Mouse (Mus musculus) forebrain, embryonic 10.5 days (tissue): ENCODE data around the gene Sdk1. TPM values are rescaled to one million over a fixed set of nuclear protein-coding genes. Genes with fewer than 3 reads are reported as not detected.
A peak's percentile ranks its signal among the peaks of the same experiment; 100 is the strongest.

Experiments
- DNase-seq: peaks from one replicate; pipeline ENCODE4 v3.0.0-alpha.2; 2017; ENCODE audit warnings: low spot score; ENCODE audit errors: extremely low spot score
- H3K27ac ChIP-seq: fragments of 300-500 bp; sonication (generic); 2 replicates; pipeline ENCODE4 v1.5.1; 2016; ENCODE audit warnings: mild to moderate bottlenecking
- H3K27me3 ChIP-seq: fragments of 300-500 bp; sonication (generic); 2 replicates; pipeline ENCODE4 v1.6.1; 2016; ENCODE audit warnings: mild to moderate bottlenecking; ENCODE audit not compliant: poor library complexity, severe bottlenecking
- H3K36me3 ChIP-seq: fragments of 300-500 bp; sonication (generic); replicated peaks from 2 replicates; pipeline ENCODE4 v1.6.1; 2016; ENCODE audit warnings: mild to moderate bottlenecking, moderate library complexity
- H3K4me1 ChIP-seq: fragments of 300-500 bp; sonication (generic); 2 replicates; pipeline ENCODE4 v1.6.1; 2016
- H3K4me3 ChIP-seq: fragments of 300-500 bp; sonication (generic); 2 replicates; pipeline ENCODE4 v1.5.1; 2016; ENCODE audit warnings: mild to moderate bottlenecking, moderate library complexity
- H3K9me3 ChIP-seq: fragments of 300-500 bp; sonication (generic); 2 replicates; pipeline ENCODE4 v1.6.1; 2016; ENCODE audit warnings: mild to moderate bottlenecking, moderate library complexity
- WGBS: fragments of 180-500 bp; shearing (Covaris S2); methylation state at CpG from one replicate; pipeline ENCODE4 v1.1.7; 2016; 5-methylcytosine and 5-hydroxymethylcytosine counted together
- polyA plus RNA-seq: library from polyadenylated mRNA; unstranded; fragments of >200 nt; fragmentation: Nextera tagmentation; extraction: Ambion mirVana; gene quantifications from 2 replicates; pipeline ENCODE4 v1.2.1, GENCODE M21; 2016

The Sdk1 gene
- polyA plus RNA-seq, 1 experiment from 2014 or later, result 0.58 TPM

GRCm38 (mm10) chr5:142173636-142174035, 932.3 kb downstream of the Sdk1 start:
- DNase-seq, result no peak
- Histone ChIP-seq H3K4me3 (no peak overlapping the region), H3K4me1 (peaks cover 10% of the 10 kb centered on the region), H3K27me3 (peaks cover 53% of the 10 kb centered on the region), H3K9me3 (no peaks in the 10 kb centered on the region), H3K27ac (no peak overlapping the region), H3K36me3 (no peaks in the 10 kb centered on the region)
- WGBS, result 85% methylated on average over 4 of the region's 4 CpGs

- Histone ChIP-seq H3K4me3 (no peak overlapping the region), H3K9me3 (no peaks in the 10 kb centered on the region), H3K36me3 (no peaks in the 10 kb centered on the region), H3K27ac (no peak overlapping the region), H3K4me1 (peaks cover 27% of the 10 kb centered on the region), H3K27me3 (peaks cover 92% of the 10 kb centered on the region)
- WGBS, result 80% methylated on average over 8 of the region's 8 CpGs
- DNase-seq, result no peak
These were observed 936.9 kb downstream of the Sdk1 start for GRCm38 (mm10) chr5:142178164-142178563.

DNA sequence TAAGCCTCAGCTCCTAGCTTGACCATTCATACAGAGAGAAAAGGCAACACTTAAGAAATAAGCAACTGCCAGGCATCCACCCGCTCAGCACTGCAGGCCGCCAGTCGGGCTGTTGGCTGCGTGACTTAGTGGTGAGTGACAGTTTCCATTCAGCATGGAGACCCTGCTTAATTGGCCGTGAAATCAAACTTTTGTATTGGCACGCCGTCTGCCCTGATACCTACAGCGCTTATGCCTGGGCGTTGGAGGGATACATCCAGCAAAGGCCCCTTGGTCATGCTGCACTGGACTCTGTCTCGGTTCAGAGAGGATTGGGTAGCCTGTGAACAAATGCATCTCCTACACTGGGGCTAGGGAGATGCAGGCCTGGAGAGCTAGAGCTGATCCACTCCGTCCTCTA, 938.0 kb downstream of the Sdk1 start:
- WGBS, result 8% methylated on average over 11 of the region's 11 CpGs
- Histone ChIP-seq H3K4me1 (peaks cover 27% of the 10 kb centered on the region), H3K27ac (no peak overlapping the region; the same call in 1 of the 2 replicates), H3K27me3 (peaks cover 95% of the 10 kb centered on the region), H3K9me3 (no peaks in the 10 kb centered on the region), H3K36me3 (no peaks in the 10 kb centered on the region), H3K4me3 (peak overlapping the region; percentile 27; the same call in 1 of the 2 replicates)
- DNase-seq, result peak; percentile 60

DNA sequence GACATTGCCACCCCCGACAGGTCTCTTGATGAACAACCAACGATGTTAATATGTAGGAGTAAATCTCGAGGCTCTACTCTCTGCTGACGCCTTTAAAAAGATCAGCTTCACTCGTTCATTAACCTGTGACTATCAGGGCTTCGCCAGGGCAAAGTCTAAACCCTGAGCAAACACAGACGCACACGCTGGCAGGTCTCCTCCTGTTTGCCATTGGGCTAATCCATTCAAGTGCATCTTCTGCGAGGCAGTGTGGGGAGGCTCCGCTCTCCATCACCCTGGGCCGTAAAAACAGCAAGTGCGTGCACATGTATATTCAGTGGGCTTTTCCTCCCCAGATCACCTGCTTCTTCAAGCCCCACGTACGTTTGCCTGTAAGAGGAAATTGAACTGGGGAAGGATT, 940.6 kb downstream of the Sdk1 start:
- no peak overlapping the region for H3K4me3 ChIP-seq
- no peaks in the 10 kb centered on the region for H3K9me3 ChIP-seq
- no peak overlapping the region for H3K27ac ChIP-seq
- 88% methylated on average over 14 of the region's 14 CpGs for WGBS
- no peaks in the 10 kb centered on the region for H3K36me3 ChIP-seq
- H3K4me1 ChIP-seq, result peaks cover 27% of the 10 kb centered on the region
- no peak for DNase-seq
- H3K27me3 ChIP-seq, result peaks cover 86% of the 10 kb centered on the region

DNA sequence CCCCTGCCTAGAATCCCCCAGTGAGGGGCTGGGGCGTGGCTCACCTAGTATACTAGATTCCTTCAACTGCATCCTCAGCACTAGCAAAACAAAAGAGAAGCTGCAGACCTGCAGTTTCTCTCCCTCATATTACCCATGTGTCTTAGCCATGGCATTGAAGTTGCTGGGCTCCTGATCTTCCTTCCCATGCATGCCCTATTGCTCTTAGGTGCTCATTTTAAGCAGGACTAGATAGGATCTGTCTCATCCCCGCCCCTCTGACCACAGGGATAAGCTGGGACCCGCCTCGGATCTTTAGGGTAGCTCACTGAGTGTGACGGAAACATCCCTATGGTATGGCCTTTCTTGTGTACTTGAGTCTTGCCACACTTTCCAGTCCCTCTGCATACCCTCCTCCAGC, 947.5 kb downstream of the Sdk1 start:
- Histone ChIP-seq H3K4me1 (peaks cover 14% of the 10 kb centered on the region), H3K36me3 (no peaks in the 10 kb centered on the region), H3K9me3 (no peaks in the 10 kb centered on the region), H3K27me3 (peaks cover 22% of the 10 kb centered on the region), H3K4me3 (no peak overlapping the region), H3K27ac (no peak overlapping the region)
- WGBS, result 89% methylated on average over 5 of the region's 5 CpGs
- no peak for DNase-seq

GRCm38 (mm10) chr5:142209911-142210310, 968.6 kb downstream of the Sdk1 start:
- Histone ChIP-seq H3K36me3 (no peaks in the 10 kb centered on the region), H3K27me3 (no peaks in the 10 kb centered on the region), H3K27ac (no peak overlapping the region), H3K4me3 (no peak overlapping the region), H3K4me1 (no peaks in the 10 kb centered on the region), H3K9me3 (no peaks in the 10 kb centered on the region)
- DNase-seq, result no peak

GRCm38 (mm10) chr5:142212252-142212651, 971.0 kb downstream of the Sdk1 start:
- no peak overlapping the region for H3K27ac ChIP-seq
- H3K4me3 ChIP-seq, result no peak overlapping the region
- no peaks in the 10 kb centered on the region for H3K4me1 ChIP-seq
- DNase-seq, result no peak
- no peaks in the 10 kb centered on the region for H3K9me3 ChIP-seq
- H3K27me3 ChIP-seq, result no peaks in the 10 kb centered on the region
- WGBS, result 69% methylated on average over 11 of the region's 11 CpGs
- no peaks in the 10 kb centered on the region for H3K36me3 ChIP-seq

- Histone ChIP-seq H3K27me3 (no peaks in the 10 kb centered on the region), H3K27ac (no peak overlapping the region), H3K36me3 (no peaks in the 10 kb centered on the region), H3K9me3 (no peaks in the 10 kb centered on the region; the same call in 1 of the 2 replicates), H3K4me1 (no peaks in the 10 kb centered on the region), H3K4me3 (no peak overlapping the region)
- no peak for DNase-seq
- 88% methylated on average over 5 of the region's 5 CpGs for WGBS
These were observed 974.7 kb downstream of the Sdk1 start for GRCm38 (mm10) chr5:142215981-142216380.

- no peak for DNase-seq
- 92% methylated on average over 12 of the region's 12 CpGs for WGBS
- Histone ChIP-seq H3K27ac (no peak overlapping the region), H3K4me3 (no peak overlapping the region), H3K9me3 (no peaks in the 10 kb centered on the region; the same call in 1 of the 2 replicates), H3K4me1 (no peaks in the 10 kb centered on the region), H3K27me3 (no peaks in the 10 kb centered on the region), H3K36me3 (no peaks in the 10 kb centered on the region)
These were observed 979.7 kb downstream of the Sdk1 start for GRCm38 (mm10) chr5:142220851-142221503.

DNA sequence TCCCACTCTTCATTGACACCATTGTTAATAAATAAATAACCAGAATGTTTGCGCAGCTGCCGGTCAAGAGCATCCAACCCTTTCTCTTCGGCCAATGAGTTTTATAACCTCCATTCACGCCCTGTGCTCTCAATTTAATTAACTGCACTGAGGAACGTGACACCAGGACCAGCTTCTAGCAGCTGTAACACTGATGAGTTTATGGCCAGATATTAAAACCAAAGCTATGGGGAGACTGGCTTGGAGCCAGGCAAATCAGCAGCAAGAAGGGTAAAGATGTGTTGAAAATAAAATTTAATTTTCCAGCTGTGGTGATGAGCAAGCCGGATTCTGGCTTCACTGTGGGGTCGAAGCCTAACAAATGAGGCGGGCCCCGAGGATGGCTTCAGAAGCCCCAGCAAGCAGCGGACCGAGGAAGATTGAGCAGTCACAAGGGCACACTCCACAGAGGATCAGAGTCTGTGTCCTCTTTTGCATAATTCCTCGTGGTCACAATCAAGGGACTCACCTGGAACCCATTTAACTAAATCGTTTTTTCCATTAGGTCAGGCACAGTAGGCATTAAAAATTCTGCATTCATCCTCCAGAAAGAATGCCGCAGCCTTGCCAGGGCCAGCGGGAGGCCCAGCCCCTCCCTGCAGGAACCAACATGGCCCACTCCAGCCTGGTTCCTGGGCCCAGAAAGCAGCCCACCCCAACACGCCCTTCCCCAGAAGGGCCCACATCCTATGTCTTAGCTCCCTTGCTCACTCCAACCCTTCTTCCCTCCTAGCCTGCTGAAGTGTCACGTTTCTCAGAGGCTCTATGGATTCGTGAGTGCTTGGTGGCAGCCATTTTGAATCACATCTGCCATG, 987.9 kb downstream of the Sdk1 start:
- DNase-seq, result no peak
- no peaks in the 10 kb centered on the region for H3K36me3 ChIP-seq
- H3K27me3 ChIP-seq, result no peaks in the 10 kb centered on the region
- no peak overlapping the region for H3K4me3 ChIP-seq
- WGBS, result 84% methylated on average over 18 of the region's 18 CpGs
- H3K9me3 ChIP-seq, result no peaks in the 10 kb centered on the region
- no peaks in the 10 kb centered on the region for H3K4me1 ChIP-seq
- H3K27ac ChIP-seq, result no peak overlapping the region

DNA sequence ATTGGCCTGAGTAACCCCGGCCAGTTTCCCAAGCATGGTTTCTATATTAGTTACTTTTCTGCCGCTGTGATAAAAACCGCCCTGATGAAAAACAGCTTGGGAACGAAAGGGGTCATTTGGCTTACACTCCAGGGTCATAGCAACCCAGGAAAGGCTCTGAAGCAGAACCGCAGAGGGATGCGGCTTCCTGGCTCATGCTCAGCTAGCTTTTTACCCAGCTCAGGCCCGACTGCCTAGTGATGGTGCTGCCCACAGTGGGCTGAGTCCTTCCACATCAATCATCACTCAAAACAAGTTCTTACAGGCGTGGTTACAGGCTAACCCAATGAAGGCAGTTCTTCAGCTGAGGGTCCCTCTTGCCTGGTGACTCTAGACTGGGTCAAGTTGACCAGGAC, 988.5 kb downstream of the Sdk1 start:
- Histone ChIP-seq H3K27me3 (no peaks in the 10 kb centered on the region), H3K36me3 (no peaks in the 10 kb centered on the region), H3K9me3 (no peaks in the 10 kb centered on the region), H3K27ac (no peak overlapping the region), H3K4me3 (no peak overlapping the region), H3K4me1 (no peaks in the 10 kb centered on the region)
- DNase-seq, result no peak
- WGBS, result 93% methylated on average over 8 of the region's 8 CpGs

DNA sequence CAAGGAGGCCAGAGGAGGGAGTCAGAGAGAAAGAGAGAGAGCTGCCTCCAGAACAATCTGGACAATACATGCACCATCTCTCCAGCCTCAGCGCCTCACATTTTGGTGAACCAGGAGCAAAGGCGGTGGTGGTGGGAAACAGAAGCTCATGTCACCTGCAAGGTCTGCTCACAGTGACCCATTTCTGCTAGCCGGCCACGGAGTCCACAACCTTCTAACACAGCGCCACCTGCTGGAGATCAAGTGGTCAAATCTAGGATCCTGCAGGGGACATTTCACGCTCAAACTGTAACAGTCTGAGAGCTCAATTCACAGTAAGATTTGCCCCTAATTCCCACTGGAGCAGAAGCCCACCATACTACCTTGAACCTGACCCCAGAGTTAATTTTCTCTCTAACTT, 999.0 kb downstream of the Sdk1 start:
- H3K27ac ChIP-seq, result no peak overlapping the region
- no peaks in the 10 kb centered on the region for H3K27me3 ChIP-seq
- H3K4me1 ChIP-seq, result no peaks in the 10 kb centered on the region
- no peaks in the 10 kb centered on the region for H3K36me3 ChIP-seq
- WGBS, result 84% methylated on average over 6 of the region's 6 CpGs
- peaks cover 7% of the 10 kb centered on the region; the same call in 1 of the 2 replicates for H3K9me3 ChIP-seq
- H3K4me3 ChIP-seq, result no peak overlapping the region
- DNase-seq, result no peak

DNA sequence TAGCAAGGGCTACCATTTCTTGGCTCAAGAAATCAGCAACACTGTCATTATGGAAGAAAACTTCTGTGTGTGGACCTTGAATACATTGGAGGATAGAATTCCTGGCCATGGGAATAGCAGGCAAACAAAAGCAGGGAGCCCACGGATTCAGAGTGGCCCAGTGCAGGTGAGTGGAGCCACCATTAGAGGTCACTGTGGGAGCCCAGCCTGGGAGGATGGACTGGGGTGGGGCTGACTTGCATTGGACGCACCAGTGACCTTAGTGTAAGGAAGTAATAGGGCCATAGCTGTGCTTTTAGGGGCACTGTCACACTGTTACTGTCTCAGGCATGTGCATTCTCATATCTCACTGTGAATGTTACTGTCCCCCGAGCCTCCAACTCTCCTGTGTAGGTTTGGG, 1001.3 kb downstream of the Sdk1 start:
- Histone ChIP-seq H3K27me3 (no peaks in the 10 kb centered on the region), H3K4me3 (no peak overlapping the region), H3K36me3 (no peaks in the 10 kb centered on the region), H3K4me1 (no peaks in the 10 kb centered on the region), H3K9me3 (peaks cover 18% of the 10 kb centered on the region; the same call in 1 of the 2 replicates), H3K27ac (no peak overlapping the region)
- no peak for DNase-seq
- WGBS, result 56% methylated on average over 3 of the region's 3 CpGs
